Mouse (Mus musculus): ENCODE results near the gene Adcy7.

Adcy7 gene

DNA sequence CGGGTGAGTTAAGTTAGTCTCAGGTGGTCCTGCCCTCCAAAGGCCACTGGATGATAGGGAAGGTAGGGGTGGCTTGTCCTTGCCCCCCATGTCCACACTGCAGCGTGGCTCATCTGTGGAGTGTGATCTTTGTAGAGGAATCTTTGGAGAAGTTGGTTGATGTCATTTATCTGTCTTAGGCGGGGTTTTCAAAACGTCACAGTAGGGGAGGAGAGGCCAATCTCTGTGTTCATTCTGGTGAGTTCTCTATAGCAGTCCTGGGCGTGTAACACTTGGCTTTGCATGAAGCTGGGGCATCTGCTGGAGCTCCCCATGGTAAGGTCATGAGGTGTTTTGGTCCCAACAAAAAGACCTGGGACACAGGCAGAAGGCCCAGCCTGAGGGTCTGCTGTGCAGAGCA, 1.9 kb downstream of the Adcy7 start:
- no peak for DNase-seq (ENCODE audit: low spot score)

DNA sequence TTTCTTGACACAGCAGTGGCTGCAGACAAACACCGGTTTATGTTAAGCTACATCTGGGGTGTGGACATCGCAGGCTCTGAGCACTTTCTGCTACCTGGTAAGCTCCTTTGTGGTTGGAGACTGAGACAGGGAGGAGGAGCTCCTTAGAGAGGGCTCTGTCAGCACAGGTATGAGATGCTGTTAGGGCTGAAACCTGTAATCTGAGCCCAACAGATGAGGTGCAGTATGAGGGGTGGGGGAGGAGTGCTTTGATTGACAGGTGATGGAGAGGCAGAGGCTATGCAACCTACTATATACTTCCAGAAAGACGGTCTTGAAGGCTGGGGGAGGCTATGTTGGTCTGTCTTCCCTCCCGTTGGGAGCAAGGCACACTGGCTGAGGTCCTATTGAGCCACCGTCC, 7.0 kb downstream of the Adcy7 start:
- no peak for DNase-seq (ENCODE audit: low spot score)

DNA sequence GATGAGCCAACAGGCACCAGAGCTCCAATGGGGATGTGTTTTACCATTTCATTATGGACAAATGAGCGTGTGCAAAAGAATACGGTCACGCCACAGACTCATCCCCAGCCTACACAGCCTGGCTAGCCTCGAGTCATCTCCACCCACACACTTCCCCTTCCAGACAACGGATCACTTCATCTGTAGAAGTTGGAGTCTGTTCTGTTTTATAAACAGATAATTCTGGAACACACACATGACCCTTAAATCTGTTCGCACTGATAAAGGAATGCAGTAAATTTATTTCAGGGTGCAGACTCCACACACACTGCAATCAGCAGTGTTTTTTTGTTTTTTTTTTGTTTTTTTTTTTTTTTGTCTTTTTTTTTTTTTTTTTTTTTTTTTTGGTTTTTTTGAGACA, 7.5 kb downstream of the Adcy7 start:
- DNase-seq (ENCODE audit: low spot score) = no peak

DNA sequence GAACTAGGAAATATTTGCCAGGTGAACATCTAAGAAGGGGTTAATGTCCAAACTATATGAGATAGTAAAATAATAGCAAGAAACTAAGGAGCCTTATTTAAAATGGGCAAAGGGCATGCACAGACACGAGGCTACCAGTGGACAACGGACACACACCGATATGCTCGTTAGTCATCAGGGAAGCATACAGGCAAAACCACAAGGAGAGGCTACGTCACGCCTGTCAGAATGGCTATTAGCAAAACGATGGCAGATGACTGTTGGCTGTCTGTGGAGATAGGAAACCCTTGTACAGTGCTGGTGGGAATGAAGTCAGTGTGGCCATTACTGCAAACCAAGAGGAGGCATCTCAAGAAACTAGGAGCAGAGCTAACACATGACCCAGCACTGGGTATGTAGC, 8.7 kb downstream of the Adcy7 start:
- no peak for DNase-seq (ENCODE audit: low spot score)

DNA sequence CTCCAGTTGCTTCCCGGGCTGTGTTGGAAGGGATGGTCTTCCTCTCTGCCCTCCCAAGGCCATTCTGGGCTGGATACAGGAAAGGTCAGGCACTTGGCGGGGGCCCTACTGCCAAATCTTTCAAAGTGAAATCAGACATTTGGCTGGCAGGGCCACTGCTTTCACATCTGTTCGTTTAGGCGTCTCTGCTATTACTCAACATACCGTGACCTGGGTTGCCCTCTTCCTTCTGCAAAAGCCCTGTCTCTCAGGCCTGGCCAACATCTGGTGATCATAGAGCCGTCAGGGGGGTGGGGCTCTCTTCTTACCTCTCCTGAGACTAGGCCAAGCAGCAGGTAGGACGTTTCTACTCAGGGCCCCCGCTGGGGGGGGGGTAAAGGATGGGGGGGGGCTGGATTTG, 10.5 kb downstream of the Adcy7 start:
- DNase-seq (ENCODE audit: low spot score) = no peak

DNA sequence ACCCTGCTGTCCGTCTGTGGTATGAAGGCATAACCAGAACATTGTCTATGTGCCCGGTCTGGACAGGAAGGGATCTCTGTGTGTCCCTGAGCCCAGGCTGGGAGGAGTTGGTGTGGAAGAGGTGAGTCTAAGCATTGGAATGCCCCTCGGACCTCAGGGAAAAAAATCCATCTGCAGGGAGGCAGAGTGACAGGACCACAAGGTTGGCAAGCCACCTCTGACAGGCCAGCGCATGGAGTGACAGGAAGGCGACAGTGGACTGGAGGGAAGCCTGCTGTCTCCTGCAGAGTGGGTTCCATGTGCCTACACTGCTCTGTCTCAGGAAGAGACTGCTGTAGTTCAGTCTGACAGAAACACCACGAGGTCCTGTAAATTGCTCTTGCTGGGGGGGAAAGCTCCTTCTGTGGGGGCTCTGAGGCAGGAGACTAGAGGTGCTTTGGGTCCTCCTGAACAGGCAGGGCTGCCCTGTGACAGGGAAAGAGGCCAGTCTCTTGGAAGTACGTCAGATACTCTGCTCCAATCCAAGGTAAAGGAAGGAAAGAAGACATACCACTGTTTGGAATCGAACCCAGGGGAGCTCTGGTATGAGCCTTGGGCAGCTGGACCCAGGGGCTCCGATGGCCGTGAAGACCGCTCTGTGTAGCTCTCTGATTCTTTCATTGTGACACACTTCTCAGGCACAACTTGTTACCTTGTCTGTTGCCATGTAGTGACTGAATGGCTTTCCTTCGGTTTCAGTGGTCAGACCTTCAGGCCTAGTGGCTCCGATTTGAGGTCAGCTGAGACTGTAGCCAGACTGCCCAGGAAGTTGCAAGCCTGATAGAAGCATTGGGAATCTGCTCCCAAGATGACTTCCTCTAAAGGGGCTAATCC, 11.3 kb downstream of the Adcy7 start:
- DNase-seq (ENCODE audit: low spot score) = no peak

DNA sequence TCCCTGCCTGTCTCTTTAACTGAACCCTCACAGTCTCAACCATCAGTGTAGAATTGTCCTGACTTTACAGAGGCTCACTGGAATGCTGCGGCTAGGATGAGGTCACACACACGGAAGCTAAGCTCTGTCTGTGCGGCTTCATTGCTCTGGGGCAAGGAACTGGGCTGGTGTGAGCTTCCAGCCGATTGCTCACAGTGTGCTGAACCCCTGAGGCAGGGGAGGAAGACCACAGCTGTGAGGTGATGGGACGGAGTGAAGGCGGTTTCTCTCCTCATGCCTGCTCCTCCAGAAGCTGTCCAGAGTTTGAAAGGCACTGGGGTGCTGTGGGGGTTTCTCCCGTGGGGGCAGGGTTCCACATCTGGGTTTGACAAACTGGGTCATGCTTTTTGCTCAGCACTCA, 12.5 kb downstream of the Adcy7 start:
- DNase-seq (ENCODE audit: low spot score) = no peak

DNA sequence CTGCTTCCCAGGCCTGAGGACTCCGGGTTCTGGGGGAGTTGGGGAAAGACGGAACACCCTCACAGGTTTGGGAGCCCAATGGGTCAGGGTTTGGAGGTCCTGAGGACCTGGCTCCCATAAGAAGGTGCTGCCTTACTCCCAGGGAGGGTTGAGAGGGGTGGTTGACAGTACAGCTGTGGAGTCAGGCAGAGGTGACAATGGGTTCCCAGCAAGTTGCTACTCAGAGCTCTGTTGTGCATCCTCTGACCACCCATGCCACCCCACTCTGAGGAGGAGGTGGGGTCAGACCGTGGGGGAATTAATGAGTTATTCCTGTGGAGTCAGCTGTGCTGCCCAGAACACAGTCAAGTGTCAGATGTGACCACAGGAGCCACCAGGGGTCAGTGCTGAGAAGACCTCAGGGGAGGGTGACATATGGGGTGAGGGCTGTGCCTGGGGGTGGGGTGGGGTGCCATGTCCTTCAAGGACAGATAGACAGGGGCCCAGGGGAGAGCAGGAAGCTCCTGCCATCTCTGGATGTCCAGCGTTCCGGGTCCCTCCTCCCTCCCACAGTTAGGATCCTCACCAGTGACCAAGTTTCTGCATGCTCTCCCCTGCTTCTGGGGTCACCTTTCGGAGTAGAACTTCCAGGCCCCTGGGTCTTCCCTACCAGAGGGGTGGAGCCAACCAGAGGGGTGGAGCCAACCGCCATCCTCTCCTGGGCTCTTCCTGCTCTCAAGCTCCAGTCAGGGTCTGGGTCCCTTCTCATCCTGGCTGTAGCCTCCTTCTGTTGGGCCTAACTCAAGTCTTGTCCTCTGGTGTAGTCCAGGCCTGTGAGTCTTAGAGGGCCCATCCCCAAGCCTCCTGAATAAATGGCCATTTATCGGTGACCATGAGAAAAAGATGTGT, 13.5 kb downstream of the Adcy7 start:
- no peak for DNase-seq (ENCODE audit: low spot score)

DNA sequence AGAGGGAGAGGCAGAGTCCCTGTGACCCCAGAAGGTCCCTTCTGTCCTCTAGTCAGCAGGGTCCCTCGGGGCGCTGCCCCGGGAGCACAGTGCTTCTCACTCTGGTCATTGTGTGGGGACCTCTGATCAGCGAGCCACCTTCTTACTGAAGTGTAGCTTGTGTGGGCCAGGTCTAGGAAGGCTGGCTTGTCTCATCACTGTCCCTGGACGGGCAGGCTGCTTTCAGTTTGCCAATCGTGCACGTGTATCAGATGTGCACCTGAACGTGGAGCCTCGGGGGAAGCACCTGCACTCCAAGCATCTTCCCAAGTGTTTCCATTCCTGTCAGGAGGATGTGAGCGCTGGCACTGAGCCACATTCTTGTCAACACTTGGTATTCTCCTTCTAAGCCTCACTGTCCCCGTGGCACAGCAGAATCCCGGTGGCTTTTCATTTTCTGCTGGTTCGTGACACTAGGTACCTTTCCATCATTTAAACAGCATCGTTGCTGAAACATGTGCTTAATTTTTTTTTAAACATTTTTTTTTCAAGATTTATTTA, 14.3 kb downstream of the Adcy7 start:
- DNase-seq (ENCODE audit: low spot score) = no peak

DNA sequence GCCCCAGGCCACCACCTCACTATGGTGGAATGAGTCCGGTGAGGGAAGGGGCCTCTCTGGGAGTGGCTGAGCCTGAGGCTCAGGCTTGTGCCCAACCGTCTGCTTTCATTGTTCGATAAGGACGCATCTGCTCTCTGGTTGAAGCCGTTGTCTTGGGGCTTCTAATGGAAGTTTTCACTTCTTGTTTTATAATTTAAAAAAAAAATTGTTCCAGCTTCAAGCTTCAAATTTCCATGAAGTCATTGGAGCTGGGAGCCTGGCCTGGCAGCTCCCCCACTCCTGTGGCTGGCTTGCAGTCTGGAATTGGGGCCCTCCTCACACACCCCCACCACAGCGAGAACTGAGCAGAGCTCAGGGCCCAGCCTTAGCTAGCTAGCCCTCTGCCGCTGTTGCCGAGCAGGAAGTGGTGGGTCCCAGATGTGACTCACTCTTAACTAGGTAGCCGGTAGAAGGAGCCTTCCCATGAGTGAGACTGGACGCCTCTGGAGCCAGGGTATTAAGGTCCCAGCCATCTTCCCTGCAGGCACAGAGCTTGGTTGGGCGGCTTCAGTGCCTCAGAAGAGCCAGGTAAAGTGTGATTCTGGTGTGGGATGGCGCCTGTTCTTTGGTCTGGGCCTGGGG, 16.5 kb downstream of the Adcy7 start:
- no peak for DNase-seq (ENCODE audit: low spot score)

DNA sequence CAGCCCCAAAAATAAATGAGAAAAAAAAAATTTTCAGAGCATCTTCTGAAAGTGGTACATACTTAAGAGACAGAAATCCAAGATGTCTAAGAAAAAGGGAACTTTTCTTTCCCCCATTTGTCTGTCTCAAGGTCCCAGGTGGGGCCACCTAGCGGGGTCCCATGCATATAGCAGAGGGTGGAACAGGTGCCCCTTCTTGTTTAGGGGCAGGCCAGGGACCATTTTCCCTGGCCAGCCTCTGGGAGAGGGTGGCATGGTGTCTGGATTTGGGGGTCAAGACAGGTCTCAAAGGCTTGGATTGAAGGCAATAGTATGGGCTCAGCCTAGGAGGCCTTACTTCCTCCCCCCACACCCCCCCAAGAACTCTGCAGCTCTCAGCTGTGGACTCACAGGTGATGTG, 17.7 kb downstream of the Adcy7 start:
- DNase-seq (ENCODE audit: low spot score) = no peak

DNA sequence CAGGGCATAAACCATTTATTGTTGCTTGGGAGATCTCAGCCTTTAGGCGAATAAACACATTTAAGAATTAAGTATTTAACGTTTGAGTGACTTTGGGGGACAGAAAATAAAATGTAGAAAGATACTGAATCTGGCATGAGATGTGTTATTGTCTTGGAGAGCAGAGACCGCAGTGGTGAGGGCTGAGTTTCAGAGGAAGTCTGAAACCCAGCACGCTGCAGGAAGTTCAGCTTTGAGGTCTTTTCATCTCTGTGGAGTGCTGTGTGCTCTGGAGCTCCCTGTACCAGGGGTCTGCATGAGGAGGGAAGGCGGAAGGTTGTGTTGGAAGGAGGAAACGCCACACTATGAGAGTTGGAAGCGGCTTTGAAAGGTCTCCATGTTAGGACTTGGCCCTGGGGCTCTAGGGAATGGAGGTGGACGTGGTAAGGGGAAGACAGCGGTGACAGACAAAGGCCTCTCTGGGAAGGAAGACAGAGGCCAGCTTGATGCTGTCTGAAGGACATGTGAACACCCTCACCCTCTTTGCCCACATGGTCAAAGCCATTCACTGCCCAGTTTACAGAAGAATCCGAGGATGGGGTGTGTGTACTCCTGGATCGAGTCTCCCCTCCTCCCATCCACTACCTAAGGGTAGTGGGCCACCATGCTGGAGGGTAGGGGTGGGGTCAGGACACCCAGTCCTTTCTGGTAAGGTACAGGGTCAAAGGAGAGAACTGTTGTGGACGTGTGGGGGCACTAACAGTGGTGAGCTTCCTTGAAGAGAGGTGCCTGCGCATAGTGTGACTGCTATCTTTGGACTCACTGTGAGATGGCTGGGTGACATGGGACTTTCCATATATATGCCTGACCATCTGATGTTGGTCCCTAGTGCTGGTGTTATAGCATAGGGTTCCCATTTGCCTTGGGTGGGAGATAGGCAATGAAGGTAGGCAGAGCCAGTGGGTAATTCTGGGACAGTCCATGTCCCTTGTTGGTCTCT, 18.4 kb downstream of the Adcy7 start:
- DNase-seq (ENCODE audit: low spot score) = no peak

DNA sequence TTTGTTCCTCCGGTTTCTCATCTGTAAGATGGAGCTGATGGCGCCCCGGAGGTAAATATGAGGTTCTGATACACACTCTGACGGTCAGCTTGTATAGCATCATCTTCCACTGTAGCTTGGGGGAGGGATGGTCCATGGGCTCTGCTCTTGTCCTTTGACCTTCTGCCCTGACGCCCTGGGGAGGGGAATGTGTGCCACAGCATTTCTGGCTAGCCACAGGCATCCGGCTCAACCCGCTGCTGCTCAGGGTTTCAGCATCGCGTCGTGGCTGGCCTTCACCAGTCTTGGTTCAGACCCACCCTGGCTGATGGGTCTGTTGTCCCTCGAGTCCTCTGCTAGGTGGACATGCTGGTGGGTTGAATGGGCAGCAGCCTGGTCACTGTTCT, 19.1 kb downstream of the Adcy7 start:
- DNase-seq (ENCODE audit: low spot score) = no peak

DNA sequence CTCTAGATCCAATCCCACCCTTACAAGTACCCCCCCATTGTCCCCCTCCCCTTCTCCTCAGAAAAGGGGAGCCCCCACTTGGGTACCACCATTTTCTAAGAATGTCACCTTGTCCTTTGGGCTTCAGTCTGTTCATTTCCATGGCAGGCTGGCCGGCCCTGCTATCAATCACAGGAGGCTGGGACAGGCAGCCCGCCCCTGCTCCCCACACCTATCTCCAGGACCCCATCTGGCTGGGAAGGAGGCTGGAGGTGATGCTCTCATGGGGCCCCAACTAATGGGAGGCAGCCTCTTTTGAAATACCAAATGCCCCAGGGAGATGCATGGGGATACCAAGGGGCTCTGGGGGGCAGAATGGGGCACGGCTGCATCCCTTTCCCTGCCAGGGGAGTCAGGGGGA, 20.7 kb downstream of the Adcy7 start:
- no peak for DNase-seq (ENCODE audit: low spot score)

DNA sequence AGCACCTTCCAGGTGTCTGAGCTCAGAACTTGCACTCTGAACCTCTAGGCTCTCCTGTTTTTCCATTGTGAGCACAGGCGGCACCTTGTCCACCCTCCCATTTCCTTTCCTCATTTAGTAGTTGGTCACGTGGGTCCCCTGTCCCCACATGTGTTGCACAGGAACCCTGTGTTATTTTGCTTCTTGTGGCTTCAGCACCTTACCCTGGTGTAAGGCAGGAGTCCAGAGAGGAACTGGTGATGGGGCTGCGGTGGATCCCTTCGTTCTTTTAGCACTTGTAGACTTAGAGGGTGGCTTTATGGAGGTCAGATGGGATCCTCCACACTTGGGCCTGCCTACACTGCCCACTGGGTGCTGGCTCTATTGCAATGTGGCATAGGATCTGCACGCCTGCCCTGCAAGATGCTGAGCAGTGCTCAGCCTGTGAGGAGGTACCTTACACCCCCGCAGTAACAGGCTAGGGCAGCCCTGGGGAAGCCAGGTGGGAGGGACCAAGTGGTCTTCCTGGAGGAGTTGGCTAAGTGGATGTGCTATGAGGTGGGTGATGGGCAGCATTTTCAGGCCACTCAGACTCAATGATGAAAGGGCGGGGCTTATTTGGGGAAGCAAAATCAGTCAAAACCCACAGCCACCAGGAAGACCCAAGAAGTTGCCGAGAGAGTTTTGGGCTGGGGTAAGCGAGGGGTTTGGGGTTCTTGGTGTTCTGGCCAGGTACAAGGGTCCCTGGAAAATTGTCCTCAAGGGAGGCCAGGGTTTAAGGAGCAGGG, 21.6 kb downstream of the Adcy7 start:
- DNase-seq (ENCODE audit: low spot score) = no peak

DNA sequence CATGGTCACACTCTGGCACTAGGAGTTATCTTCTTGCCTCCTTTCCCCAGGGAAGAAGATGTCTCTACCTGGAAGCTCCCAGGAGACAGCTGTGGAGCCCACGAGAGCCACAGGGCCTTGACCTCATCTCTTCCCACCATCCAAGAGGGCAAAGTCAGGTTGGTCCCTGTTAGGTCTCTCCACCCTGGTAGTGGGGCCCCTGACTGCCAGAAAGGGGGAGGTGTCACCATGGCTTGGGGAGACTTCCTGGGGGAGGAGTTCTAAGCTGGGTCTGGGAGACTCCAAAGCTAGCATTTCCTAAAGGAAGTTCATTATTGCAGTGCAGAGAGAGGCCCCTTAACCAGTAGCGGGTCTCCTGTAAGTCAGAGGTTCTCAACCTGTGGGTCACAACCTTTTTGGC, 22.8 kb downstream of the Adcy7 start:
- DNase-seq (ENCODE audit: low spot score) = no peak

DNA sequence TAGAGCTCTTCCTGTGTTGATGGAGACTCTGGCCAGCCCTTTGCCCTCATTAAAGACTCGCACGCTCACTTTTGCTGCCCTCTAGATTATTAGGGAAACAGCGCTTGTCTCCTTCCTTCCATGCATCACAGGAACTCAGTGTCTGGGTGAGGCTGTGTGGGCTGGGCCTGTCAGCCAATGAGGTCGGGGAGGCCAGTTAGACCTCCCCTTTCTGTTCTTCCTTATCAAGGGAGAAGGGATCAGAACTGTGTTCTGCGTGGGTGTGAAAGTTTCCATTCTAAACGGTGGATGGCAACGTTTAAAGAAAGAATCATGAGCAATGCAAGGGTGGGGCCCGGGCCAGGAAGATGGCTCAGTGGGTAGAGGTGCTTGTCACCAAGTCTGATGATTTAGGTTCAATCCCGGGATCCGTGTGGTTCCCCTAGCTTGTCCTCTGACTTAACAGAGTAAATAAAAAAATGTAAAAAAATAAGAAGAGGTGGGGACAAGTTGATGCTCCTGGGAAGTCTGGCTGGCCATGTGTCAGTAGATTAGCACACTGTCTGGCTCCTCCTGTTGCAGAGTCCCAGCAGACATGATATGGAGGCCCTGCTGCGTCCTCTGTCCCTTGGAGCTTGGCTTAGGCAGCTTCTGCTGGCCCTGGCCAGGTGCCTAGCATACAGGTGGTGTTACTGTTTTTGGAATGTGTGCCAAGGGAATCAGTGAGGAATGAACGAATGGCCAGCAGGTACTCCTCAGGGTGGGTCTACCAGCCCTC, 26.0 kb downstream of the Adcy7 start:
- DNase-seq (ENCODE audit: low spot score) = no peak

DNA sequence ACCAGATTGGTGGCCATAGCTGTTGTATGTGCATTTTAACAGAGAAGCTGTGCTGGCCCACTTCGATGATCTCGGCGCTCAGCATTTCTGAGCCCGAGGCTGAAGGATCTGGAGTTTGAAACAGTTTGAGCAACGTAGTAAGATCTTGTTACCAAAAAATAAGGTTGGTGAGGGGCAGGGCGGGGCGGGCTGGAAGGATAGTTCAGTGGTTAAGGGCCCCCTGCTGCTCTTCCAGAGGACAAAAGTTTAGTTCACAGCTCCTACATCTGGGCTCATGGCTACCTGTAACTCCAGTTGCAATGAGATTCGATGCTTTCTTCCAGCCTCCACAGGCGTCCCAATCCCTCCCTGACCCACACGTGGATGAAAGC, 26.5 kb downstream of the Adcy7 start:
- DNase-seq (ENCODE audit: low spot score) = no peak

DNA sequence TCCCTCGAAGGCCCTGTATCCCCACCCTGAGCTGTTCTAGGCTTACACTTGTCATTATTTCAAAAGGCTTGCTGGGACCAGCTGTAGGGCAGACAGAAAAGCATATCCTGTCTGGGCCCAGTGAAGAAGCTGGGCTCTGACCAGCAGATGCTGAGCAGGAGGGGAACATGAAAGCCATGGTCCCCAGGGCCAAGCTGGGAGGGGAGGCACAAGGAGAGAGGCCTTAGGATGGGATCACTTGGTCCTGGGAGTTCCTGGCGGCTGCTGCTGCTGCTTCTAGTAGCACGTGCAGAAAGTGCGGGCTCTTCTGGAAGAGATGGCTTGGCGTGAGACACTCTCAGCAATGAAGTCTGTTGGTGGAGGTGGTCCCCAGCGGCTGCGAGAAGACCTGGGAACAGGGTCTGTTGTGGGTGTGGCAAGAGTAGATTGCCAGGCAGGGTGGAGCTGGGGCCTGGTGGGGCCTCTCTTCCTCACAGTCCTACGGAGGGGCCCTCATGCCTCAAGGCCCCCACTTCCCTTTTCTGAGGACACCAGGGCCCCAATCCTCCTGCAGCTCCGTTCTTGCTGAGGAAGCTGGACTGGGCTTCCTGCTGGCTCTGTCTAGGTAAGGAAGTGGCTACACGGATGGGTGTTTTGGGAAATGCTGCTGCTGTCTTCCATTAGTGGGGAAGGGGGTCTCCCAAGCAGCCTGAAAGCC, 27.9 kb downstream of the Adcy7 start:
- no peak for DNase-seq (ENCODE audit: low spot score)

Data from spleen, adult 12 weeks (tissue).